20 mouse cellular contexts compared by ENCODE assay signal in the genomic region with DNA sequence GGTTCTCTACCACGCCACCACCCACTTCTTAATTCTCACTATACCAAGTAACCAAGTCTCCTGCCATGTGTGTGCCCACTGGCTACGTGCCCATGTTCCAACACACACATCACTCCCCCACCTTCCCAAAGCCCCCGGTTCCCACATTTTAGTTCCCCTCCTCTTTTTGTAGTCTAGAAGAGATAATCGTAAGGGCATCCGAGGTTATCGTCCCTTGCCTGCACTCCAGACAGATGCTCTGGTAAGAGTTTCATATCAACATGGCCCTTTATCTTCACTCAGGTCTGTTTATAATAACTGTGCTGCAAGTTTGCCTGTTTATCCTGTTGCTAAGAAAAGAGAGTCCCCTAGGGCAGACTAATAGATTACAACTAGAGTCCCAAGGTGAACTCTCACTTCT. TPM values are rescaled to one million over a fixed set of nuclear protein-coding genes. Genes with fewer than 3 reads are reported as not detected.
DNase-seq lines count a peak whose midpoint lies in the region; ATAC-seq and TF ChIP-seq lines count a peak whose summit lies in the region.
"Had no signal": no experiment of that assay in that cellular context is flagged by ENCODE, and none has a peak within 500 bp of the region (broad histone marks: within the 10 kb centered on the region; RNA-seq: fewer than 3 reads in every experiment).

No protein-coding gene starts in this region.

- H3K4me2 ChIP-seq in heart, embryonic 11.5 days, result no peak overlapping the region
- no peak overlapping the region for H3K4me2 ChIP-seq in heart, postnatal 0 days (ENCODE audit: low read depth, low read length)
- H3K4me2 ChIP-seq: embryonic facial prominence, embryonic 13.5 days; forebrain, embryonic 12.5 days; hindbrain, embryonic 12.5 days had no signal

- peaks cover 54% of the 10 kb centered on the region for H3K36me3 ChIP-seq in heart, adult 2 months (ENCODE audit: control insufficient read depth, insufficient read depth, low read length)
- peaks cover 2% of the 10 kb centered on the region; the same call in 1 of the 2 replicates for H3K36me3 ChIP-seq in heart, embryonic 11.5 days (ENCODE audit: control insufficient read depth, insufficient read depth, low read length)
- H3K36me3 ChIP-seq in heart, postnatal 0 days (replicated peaks; ENCODE audit: control insufficient read depth, insufficient read depth, low read length), result peaks cover 39% of the 10 kb centered on the region
- H3K36me3 ChIP-seq: embryonic facial prominence, embryonic 13.5 days; forebrain, embryonic 12.5 days; hindbrain, embryonic 12.5 days had no signal

- 55% methylated on average over 6 of the region's 6 CpGs for WGBS in heart, adult 2 months
- WGBS in heart, embryonic 11.5 days (ENCODE audit: insufficient replicate concordance), result 71% methylated on average over 6 of the region's 6 CpGs
- WGBS in heart, postnatal 0 days, result 56% methylated on average over 6 of the region's 6 CpGs
- 58% methylated on average over 6 of the region's 6 CpGs for WGBS in lung, adult 2 months

- no peak for TF ChIP-seq POLR2A in heart, adult 2 months (IDR thresholded peaks at IDR 0.05; ENCODE audit: insufficient read depth, low read depth, low read length)
- no peak for TF ChIP-seq POLR2A in lung, adult 2 months (IDR thresholded peaks at IDR 0.05; ENCODE audit: borderline replicate concordance, extremely low read depth, low read depth, low read length)

- peak overlapping the region; percentile 26 for H3K27ac ChIP-seq in heart, adult 2 months
- no peak overlapping the region for H3K27ac ChIP-seq in heart, embryonic 11.5 days (ENCODE audit: low read depth, low read length)
- H3K27ac ChIP-seq in heart, postnatal 0 days (ENCODE audit: low read depth), result peak overlapping the region; percentile 43; the same call in 1 of the 2 replicates
- H3K27ac ChIP-seq: embryonic facial prominence, embryonic 13.5 days; forebrain, embryonic 12.5 days; hindbrain, embryonic 12.5 days had no signal

- no peak for TF ChIP-seq EP300 in heart, adult 2 months (IDR thresholded peaks at IDR 0.05; ENCODE audit: insufficient read depth, low read depth, low read length)
- TF ChIP-seq EP300 in heart, postnatal 0 days (IDR thresholded peaks at IDR 0.05; ENCODE audit: low read depth), result no peak

- H3K27me3 ChIP-seq in heart, adult 2 months (ENCODE audit: control insufficient read depth, insufficient read depth, low read length), result no peaks in the 10 kb centered on the region
- no peaks in the 10 kb centered on the region for H3K27me3 ChIP-seq in heart, embryonic 11.5 days (ENCODE audit: control insufficient read depth, insufficient read depth, low read length)
- no peaks in the 10 kb centered on the region for H3K27me3 ChIP-seq in heart, postnatal 0 days (ENCODE audit: control insufficient read depth, insufficient read depth, low read length)
- H3K27me3 ChIP-seq: embryonic facial prominence, embryonic 13.5 days; forebrain, embryonic 12.5 days; hindbrain, embryonic 12.5 days; Patski had no signal

- intact Hi-C loops in heart, adult 2 months (cut with DNase I), result no loop called here
- intact Hi-C loops in left cerebral cortex, postnatal 14 days (cut with DNase I), result no loop called here

- peaks cover 15% of the 10 kb centered on the region for H3K4me1 ChIP-seq in heart, adult 2 months (ENCODE audit: control insufficient read depth, insufficient read depth, low read length)
- H3K4me1 ChIP-seq in heart, embryonic 11.5 days (ENCODE audit: control insufficient read depth, insufficient read depth, low read length), result peaks cover 30% of the 10 kb centered on the region
- peaks cover 41% of the 10 kb centered on the region for H3K4me1 ChIP-seq in heart, postnatal 0 days (ENCODE audit: control insufficient read depth, insufficient read depth)
- peaks cover 37% of the 10 kb centered on the region for H3K4me1 ChIP-seq in lung, adult 2 months (ENCODE audit: control insufficient read depth, insufficient read depth, low read length)
- H3K4me1 ChIP-seq: forebrain, embryonic 12.5 days; hindbrain, embryonic 12.5 days had no signal

- no peak for DNase-seq in heart, adult 2 months
- DNase-seq in heart, postnatal 0 days (ENCODE audit: low spot score), result no peak
- no peak for DNase-seq in heart, adult 18-20 months
- DNase-seq in lung, postnatal 25 days (ENCODE audit: low spot score), result peak; percentile 54
- DNase-seq in lung, adult 2 months, result no peak
- DNase-seq in left cerebral cortex, postnatal 14 days (ENCODE audit: low spot score in 2 of 2), result no peak
- DNase-seq: adrenal gland, postnatal 14 days; cerebellum, adult 18-20 months; cerebellum, adult 9-11 months; cerebellum, postnatal 36 days; gastrocnemius, postnatal 10 days had no signal

- H3K9me3 ChIP-seq in heart, embryonic 11.5 days (replicated peaks; ENCODE audit: control insufficient read depth, low read length), result no peaks in the 10 kb centered on the region
- no peaks in the 10 kb centered on the region for H3K9me3 ChIP-seq in heart, postnatal 0 days (replicated peaks; ENCODE audit: control insufficient read depth, low read length)
- H3K9me3 ChIP-seq: embryonic facial prominence, embryonic 13.5 days; forebrain, embryonic 12.5 days; hindbrain, embryonic 12.5 days had no signal

- no peak overlapping the region for H3K9ac ChIP-seq in heart, adult 2 months (ENCODE audit: low read depth, low read length)
- H3K9ac ChIP-seq in heart, embryonic 11.5 days (ENCODE audit: low read depth, low read length), result no peak overlapping the region
- H3K9ac ChIP-seq in heart, postnatal 0 days (replicated peaks; ENCODE audit: low read depth, low read length), result no peak overlapping the region
- H3K9ac ChIP-seq: embryonic facial prominence, embryonic 13.5 days; forebrain, embryonic 12.5 days; hindbrain, embryonic 12.5 days had no signal

- no peaks in the 10 kb centered on the region for H3K79me2 ChIP-seq in heart, adult 2 months (replicated peaks; ENCODE audit: control insufficient read depth, insufficient read depth, low read length)

- no peak overlapping the region for H3K4me3 ChIP-seq in heart, adult 2 months
- H3K4me3 ChIP-seq in heart, embryonic 11.5 days (ENCODE audit: low read depth, low read length), result no peak overlapping the region
- no peak overlapping the region for H3K4me3 ChIP-seq in heart, postnatal 0 days (ENCODE audit: low read depth, low read length)
- H3K4me3 ChIP-seq in lung, adult 2 months (replicated peaks; ENCODE audit: extremely low read depth, low read depth, low read length), result no peak overlapping the region
- H3K4me3 ChIP-seq: embryonic facial prominence, embryonic 13.5 days; forebrain, embryonic 12.5 days; hindbrain, embryonic 12.5 days had no signal

- no peak for ATAC-seq in heart, embryonic 11.5 days (replicated peaks; ENCODE audit: insufficient number of reproducible peaks, low FRiP score, low TSS enrichment)
- ATAC-seq in heart, postnatal 0 days (ENCODE audit: insufficient read depth, low read depth), result no peak
- ATAC-seq: activated CD4-positive, CD25-positive, alpha-beta regulatory T cell, adult 4 months; forebrain, embryonic 16.5 days; hindbrain, embryonic 16.5 days; inflammation-experienced regulatory T-cells, adult 6 months; Patski had no signal

- no peak for TF ChIP-seq CTCF in heart, adult 2 months (IDR thresholded peaks at IDR 0.05)
- TF ChIP-seq CTCF in heart, postnatal 0 days (IDR thresholded peaks at IDR 0.05; ENCODE audit: low read depth), result no peak
- no peak for TF ChIP-seq CTCF in lung, adult 2 months (IDR thresholded peaks at IDR 0.05; ENCODE audit: insufficient read depth, low read length)

RNA-seq across cellular contexts. Expression of gene Ehd4, which starts 37.1 kb away (rescaled TPM):
- 100 to 1,000 TPM; 330 to 373 TPM for total RNA-seq in heart, adult 2 months (2021)
- polyA plus RNA-seq in heart, adult 2 months (2012; rRNA removed), result 213 and 279 TPM in 2 replicates
- polyA plus RNA-seq in heart, embryonic 11.5 days (2014; fragmentation: Nextera tagmentation; extraction: Ambion mirVana), result 97.3 and 113 TPM in 2 replicates
- 231 and 250 TPM in 2 replicates for total RNA-seq in heart, postnatal 0 days (2014; rRNA removed; ENCODE audit: low replicate concordance)
- polyA plus RNA-seq in heart, postnatal 0 days (2015; fragmentation: Nextera tagmentation; extraction: Ambion mirVana), result 438 and 547 TPM in 2 replicates
- total RNA-seq in heart, adult 18-20 months (2021), result 100 to 1,000 TPM; 382 to 400 TPM
- polyA plus RNA-seq in lung, adult 2 months (2012; rRNA removed), result 236 and 247 TPM in 2 replicates
- 10 to 100 TPM; 11.6 TPM for total RNA-seq in left cerebral cortex, postnatal 14 days (2021)

Comparison
In these comparisons a context has a peak if more than half of its experiments do, and no peak if none do; other contexts are left out.
1. RNA of gene Ehd4, which starts 37.1 kb away (total RNA-seq): 382 to 400 TPM in heart, adult 18-20 months, 330 to 373 TPM in heart, adult 2 months and 231 to 250 TPM in heart, postnatal 0 days; 11.6 TPM in left cerebral cortex, postnatal 14 days; every median in the first group is over 10 times any median in the second.